Mouse (Mus musculus): ENCODE results near the gene Duox2.
"Not testable (repeated sequence)": the region's sequence is repeated elsewhere in the genome, so short reads cannot be mapped to it uniquely, and the experiment has no call there.

The Duox2 gene

DNA sequence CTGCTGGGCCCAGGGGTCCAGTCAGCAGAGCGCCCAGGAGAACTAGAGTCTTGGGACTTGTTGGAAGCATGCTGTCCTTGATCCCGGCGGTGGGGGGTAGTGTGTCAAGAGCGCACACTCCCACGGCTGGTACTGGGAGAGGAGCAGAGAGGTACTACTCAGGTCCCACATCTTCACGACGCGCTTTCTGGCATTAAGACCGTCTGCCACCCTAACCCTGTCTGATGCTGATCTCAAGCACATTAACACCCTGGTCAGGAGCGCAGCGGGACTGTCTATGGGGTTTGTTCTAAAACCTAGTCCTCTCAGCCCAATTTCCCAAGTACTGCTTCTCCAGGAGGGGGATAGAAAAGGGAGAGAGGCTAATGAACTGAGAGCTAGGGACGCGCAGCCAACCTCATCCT, at the start of gene Duox2:
Gene Duox2 (minus strand): TSS at position 354 of the 404 bp plus-strand sequence.
- in situ Hi-C loops (cut with MboI, MseI): no loop called here

DNA sequence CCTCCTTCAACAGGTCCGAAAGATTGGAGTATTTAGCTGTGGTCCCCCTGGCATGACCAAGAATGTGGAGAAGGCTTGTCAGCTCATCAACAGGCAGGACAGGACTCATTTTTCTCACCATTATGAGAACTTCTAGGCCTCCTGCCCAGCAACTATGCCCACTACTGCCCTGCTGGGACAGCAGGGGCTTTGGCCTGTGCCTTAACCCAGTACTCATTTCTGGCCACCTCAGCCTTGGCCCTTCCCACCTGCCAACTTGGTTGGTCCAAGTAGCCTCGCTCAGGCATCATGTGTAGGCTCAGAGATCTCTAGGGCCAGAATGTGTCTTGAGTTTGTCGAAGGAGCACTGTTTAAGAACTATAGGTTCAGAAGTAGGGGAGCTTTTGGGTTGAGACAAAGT, 49.0 kb upstream of the Duox2 start:
- in situ Hi-C loops (cut with MboI, MseI): loop anchor here (5.0 kb wide), 1 partner anchor 40 kb away; no protein-coding TSS in a partner anchor

- in situ Hi-C loops (cut with MboI, MseI): loop anchor here (5.0 kb wide), 1 partner anchor 39 kb away; no protein-coding TSS in a partner anchor
Observed at GRCm38 (mm10) chr2:122346164-122346563, 47.9 kb upstream of the Duox2 start.

DNA sequence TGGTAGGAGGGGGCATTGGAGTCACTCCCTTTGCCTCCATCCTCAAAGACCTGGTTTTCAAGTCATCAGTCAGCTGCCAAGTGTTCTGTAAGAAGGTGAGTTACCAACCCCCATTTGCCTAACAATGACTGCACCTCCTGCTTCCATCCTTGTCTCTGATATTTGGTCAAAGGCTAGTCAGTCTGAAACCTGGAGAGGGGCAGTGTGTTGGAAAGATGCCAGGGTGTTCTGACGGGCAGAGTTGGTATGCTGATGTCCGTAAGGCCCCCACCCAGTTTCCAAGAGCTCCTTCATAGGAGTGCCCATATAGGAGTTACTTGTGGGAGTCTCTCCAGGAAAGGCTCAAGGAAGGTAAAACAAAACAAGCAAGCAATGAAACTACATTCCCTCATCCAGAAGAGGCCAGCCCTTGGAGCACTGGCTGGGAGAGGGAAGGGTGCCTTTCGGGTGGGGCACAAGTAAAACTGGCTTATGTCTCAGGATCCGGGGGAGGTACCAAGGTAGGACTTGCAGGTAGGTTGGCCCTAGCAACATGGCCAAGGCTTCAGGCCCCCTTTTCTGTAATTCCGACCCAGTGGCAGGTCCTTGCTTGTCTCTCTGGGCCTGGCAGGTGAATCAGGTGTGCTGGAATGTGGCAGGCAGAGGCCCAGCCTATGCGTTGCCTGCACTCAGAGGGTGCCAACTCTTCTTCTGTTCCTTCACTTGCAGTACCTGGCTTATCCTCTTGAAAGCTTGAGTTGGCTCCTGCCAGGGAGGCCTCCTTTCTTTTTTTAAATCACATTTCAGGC, 47.1 kb upstream of the Duox2 start:
- in situ Hi-C loops (cut with MboI, MseI): loop anchor here (5.0 kb wide), 1 partner anchor 38 kb away; no protein-coding TSS in a partner anchor

DNA sequence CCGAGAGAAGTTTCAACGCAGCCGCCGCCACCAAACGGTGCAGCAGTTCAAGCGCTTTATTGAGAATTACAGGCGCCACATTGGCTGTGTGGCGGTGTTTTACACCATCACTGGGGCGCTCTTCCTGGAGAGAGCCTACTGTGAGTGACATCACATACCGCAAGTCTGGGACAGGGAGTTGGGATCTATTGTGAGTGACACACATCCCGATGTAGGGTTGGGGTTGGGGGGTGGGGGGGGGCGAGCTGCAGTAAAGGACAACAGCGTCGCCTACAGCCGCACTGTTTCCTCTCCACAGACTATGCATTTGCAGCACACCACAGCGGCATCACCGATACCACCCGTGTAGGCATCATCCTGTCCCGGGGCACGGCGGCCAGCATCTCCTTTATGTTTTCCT, 39.0 kb upstream of the Duox2 start:
- in situ Hi-C loops (cut with MboI, MseI): no loop called here

DNA sequence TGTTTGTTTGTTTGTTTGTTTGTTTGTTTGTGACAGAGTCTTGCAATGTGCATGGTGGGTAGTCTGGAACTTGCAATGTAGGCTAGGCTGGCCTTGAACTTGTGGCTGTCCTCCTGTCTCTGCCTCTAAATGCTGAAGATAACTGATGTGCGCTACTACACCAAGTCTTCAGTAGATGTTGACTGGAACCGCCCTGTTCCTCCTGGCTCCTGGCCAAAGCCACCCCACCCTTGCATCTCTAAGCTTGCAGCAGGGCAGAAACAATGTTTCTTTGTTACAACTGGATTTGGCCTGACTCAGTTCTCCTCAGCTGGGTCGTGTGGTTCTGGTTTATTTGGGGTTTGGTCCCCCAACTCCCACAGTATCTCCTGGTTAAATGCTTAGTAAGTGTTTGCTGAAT, 35.9 kb upstream of the Duox2 start:
- in situ Hi-C loops (cut with MboI, MseI): no loop called here

DNA sequence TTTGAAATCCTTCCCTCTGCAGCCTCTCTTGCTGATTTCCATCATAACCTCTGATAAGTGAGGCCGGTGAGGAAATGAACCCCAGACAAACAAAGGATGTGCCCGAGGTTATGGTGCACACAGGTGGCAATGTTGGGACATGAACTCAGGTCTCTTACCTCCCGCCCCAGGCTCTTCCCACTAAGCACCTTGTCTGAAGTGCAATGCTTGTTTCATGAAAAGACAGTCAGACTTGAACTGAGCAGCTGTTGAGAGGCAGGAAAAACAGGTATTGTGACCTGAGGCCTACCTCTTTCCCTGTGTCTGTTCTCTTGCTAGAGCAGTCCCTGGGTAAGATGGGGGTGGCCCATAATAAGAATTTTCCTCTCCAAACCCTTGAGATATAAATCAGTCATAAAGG, 34.0 kb upstream of the Duox2 start:
- in situ Hi-C loops (cut with MboI, MseI): no loop called here

DNA sequence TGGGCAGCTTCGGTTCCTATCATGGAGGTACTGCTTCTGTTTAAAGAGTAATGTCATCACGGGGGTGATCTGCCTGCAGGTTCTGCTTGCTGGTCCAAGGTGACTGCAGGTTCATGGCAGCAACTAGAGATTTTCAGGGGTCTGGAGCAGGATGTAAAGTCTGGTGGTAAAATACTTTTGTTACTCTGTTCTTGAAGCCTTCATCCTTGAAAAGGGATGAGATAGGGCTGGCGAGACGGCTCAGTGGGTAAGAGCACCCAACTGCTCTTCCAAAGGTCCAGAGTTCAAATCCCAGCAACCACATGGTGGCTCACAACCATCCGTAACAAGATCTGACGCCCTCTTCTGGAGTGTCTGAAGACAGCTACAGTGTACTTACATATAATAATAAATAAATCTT, 32.1 kb upstream of the Duox2 start:
- in situ Hi-C loops (cut with MboI, MseI): not testable (repeated sequence)

DNA sequence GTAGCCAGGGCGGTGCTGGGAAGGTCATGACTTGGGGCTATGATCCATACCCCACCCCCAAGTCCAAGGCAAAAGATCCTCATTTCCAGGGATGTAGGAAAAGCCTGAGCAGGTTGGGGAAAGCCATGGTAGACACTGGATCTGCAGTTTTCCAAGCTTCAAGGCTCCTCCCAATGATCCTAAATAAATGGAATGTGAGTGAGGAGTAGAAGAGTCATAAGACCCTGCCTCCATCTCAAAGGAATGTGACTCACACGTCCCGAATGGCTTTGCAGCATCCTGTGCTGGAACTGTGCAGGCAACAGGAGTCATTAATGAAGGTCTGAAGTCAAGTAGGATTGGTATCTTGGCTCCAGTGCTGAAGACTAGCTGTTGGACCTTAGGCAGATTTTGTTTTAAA, 29.7 kb upstream of the Duox2 start:
- in situ Hi-C loops (cut with MboI, MseI): loop anchor here (10.0 kb wide), 1 partner anchor 1553 kb away; no protein-coding TSS in a partner anchor

GRCm38 (mm10) chr2:122325361-122325760, 27.1 kb upstream of the Duox2 start:
- in situ Hi-C loops (cut with MboI, MseI): loop anchor here (10.0 kb wide), 1 partner anchor 1551 kb away; no protein-coding TSS in a partner anchor

- in situ Hi-C loops (cut with MboI, MseI): loop anchor here (10.0 kb wide), 1 partner anchor 1550 kb away; no protein-coding TSS in a partner anchor
Observed at GRCm38 (mm10) chr2:122324586-122324985, 26.3 kb upstream of the Duox2 start.

DNA sequence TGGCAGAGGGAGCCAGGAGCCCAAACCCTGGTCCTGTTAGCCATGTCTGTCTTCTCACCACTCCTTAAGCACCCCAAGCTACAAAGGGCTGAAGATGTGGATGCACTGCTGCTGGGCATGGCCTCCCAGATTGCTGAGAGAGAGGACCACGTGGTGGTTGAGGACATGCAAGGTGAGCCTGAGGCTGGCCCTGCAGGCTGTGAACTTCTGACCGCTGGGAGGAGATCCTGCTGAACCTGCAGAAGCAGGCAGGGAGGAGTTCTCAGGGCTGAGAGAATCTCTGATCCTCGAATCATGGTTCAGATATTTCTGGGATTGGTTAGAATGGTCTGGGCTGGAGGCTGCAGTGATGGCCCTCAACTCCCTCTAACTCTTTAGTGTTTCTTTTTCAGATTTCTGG, 25.7 kb upstream of the Duox2 start:
- in situ Hi-C loops (cut with MboI, MseI): loop anchor here (10.0 kb wide), 1 partner anchor 1549 kb away; no protein-coding TSS in a partner anchor

DNA sequence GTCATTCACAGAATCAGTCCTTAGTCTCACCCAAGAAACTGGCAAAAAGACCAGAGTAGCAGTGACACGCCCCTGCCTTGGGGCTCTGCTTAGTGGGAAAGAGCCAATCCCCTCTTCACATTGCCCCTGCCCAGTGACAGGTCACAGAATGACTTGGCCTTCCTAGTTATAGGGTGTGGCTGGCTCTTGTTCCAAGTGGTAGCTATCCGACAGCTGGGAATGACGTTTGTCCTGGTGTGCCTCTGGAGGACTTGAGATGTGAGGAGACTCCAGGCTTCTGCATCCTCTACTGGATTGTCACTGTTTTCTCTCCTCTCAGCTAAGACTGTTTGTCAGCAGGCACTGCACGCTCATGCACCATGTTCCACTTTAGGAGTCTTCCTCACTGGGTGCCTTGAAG, 19.1 kb upstream of the Duox2 start:
- in situ Hi-C loops (cut with MboI, MseI): no loop called here

- in situ Hi-C loops (cut with MboI, MseI): no loop called here
Observed at GRCm38 (mm10) chr2:122315372-122315771, 17.1 kb upstream of the Duox2 start, which contains the start of gene Duox1. Gene Duox1, plus strand, starts transcription at chr2:122315672.

DNA sequence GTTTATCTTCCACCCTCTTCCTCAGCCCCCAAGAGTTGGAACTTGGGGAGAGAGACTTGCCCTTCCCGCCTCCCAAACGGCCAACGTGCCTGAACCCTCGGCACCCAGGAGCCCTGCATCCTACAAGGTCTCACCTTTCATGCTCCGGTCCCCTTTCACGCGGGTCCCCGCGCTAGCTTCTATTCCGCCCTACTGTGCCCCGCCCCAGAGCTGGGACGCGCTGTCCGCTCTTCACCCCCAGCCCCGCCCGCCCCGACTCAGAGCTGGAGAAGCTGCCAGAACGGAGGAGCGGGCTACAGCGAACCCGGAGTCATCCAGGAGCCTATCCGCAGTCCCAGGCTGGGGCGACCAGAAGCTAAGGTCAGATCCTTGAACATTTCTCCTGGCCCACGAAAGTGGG, 15.3 kb upstream of the Duox2 start, which contains the start of gene Duoxa1:
Gene Duoxa1 (minus strand): TSS at position 195 of the 400 bp plus-strand sequence.
- in situ Hi-C loops (cut with MboI, MseI): no loop called here

- in situ Hi-C loops (cut with MboI, MseI): no loop called here
Observed at GRCm38 (mm10) chr2:122312722-122313417, 14.6 kb upstream of the Duox2 start.

DNA sequence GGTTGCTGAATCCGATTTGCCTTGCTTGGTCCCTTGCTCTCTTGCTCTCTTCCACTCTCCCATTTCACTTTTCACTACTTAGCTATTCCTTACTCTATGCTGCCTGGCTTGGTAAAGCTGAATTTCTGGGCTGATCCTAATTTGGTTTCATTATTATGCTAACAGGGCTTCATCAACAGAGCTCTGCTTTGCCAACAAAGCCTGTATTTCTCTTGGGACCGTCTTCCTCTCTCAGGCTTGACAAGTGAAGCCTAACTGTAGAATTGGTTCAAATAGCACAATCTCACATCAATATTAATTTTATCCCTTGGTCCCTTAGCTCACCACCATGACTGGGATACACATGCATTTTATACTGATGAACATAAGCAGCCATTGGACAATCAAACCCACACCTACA, 13.3 kb upstream of the Duox2 start:
- in situ Hi-C loops (cut with MboI, MseI): no loop called here

DNA sequence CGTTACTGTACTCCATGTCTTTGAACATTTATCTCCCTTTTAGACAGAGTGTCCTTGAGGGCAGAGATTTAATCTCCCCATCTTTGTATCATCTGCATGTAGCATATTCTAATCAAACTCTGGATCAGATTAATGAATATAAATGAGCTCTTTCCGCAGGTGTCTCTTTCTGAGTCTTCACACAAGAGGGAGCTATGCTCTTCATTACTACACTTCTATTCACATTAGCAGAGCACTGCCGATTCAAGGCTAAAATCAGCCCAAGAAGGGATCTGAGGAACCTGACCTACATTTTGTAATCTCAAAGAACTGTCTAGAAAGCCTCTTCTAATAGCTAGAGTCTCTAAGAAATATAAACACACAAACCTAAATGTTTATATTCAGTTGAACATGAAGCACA, 11.4 kb upstream of the Duox2 start:
- in situ Hi-C loops (cut with MboI, MseI): loop anchor here (5.0 kb wide), 1 partner anchor 38 kb away; no protein-coding TSS in a partner anchor

DNA sequence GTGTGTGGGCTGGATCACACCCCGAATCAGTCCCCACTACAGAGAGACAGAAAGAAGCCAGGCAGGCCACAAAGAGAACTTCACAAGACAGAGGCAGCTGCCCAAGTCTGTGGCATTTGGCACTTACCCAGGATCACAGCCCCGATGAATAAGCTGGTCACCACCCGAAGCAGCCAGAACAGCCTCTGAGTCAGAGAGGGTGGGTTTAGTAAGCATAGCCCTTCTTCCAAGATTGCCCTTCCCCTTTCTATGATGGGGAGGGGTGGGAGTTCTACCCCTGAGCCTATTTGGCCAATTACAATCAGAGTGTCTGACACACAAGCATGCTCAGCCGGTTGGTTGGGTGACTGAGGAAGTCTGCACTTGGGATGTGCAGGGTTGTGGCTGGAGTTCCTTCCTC, 7.9 kb upstream of the Duox2 start:
- in situ Hi-C loops (cut with MboI, MseI): loop anchor here (5.0 kb wide), 1 partner anchor 41 kb away; no protein-coding TSS in a partner anchor

GRCm38 (mm10) chr2:122305097-122305892, 7.0 kb upstream of the Duox2 start:
- in situ Hi-C loops (cut with MboI, MseI): loop anchor here (5.0 kb wide), 1 partner anchor 42 kb away; no protein-coding TSS in a partner anchor

GRCm38 (mm10) chr2:122304544-122304943, 6.3 kb upstream of the Duox2 start:
- in situ Hi-C loops (cut with MboI, MseI): loop anchor here (5.0 kb wide), 1 partner anchor 107 kb away; no protein-coding TSS in a partner anchor

Measured in regulatory T cell (primary cell).